Mouse (Mus musculus) heart, embryonic 16.5 days (tissue): ENCODE data around the gene Clec2l. TPM values are rescaled to one million over a fixed set of nuclear protein-coding genes. Genes with fewer than 3 reads are reported as not detected.
"Not testable (repeated sequence)": the region's sequence is repeated elsewhere in the genome, so short reads cannot be mapped to it uniquely, and the experiment has no call there.

Experiments used
- ATAC-seq: fragments of 200-750 bp; cut with Nextera tagmentation; replicated peaks from 2 replicates; pipeline ENCODE4 v1.8.0; 2017; ENCODE audit warnings: moderate number of reproducible peaks; ENCODE audit not compliant: insufficient read depth, low FRiP score; ENCODE audit errors: extremely low read depth
- H3K27ac ChIP-seq: fragments of 300-500 bp; sonication (generic); 2 replicates; pipeline ENCODE4 v1.5.1; 2014; ENCODE audit warnings: mild to moderate bottlenecking, low read length, control low read depth, moderate library complexity
- H3K27me3 ChIP-seq: fragments of 300-500 bp; sonication (generic); 2 replicates; pipeline ENCODE4 v1.6.1; 2014; ENCODE audit warnings: low read length, mixed read lengths; ENCODE audit not compliant: control insufficient read depth, insufficient read depth
- H3K36me3 ChIP-seq: fragments of 300-500 bp; sonication (generic); 2 replicates; pipeline ENCODE4 v1.6.1; 2014; ENCODE audit not compliant: control insufficient read depth, insufficient read depth
- H3K4me1 ChIP-seq: fragments of 300-500 bp; sonication (generic); 2 replicates; pipeline ENCODE4 v1.6.1; 2014; ENCODE audit warnings: low read length, mixed read lengths; ENCODE audit not compliant: control insufficient read depth, insufficient read depth
- H3K4me2 ChIP-seq: fragments of 300-500 bp; sonication (generic); 2 replicates; pipeline ENCODE4 v1.6.1; 2014; ENCODE audit warnings: low read depth, mild to moderate bottlenecking, control low read depth, low read length
- H3K4me3 ChIP-seq: fragments of 300-500 bp; sonication (generic); 2 replicates; pipeline ENCODE4 v1.5.1; 2014; ENCODE audit warnings: mild to moderate bottlenecking, control low read depth, low read length
- H3K9ac ChIP-seq: fragments of 300-500 bp; sonication (generic); 2 replicates; pipeline ENCODE4 v1.6.1; 2014; ENCODE audit warnings: low read length, control low read depth
- H3K9me3 ChIP-seq: fragments of 300-500 bp; sonication (generic); replicated peaks from 2 replicates; pipeline ENCODE4 v1.6.1; 2016; ENCODE audit warnings: low read length; ENCODE audit not compliant: control insufficient read depth
- WGBS: fragments of 180-500 bp; shearing (Covaris S2); extraction: QIAGEN DNeasy Blood & Tissue Kit; methylation state at CpG from one replicate; pipeline ENCODE4 v1.1.7; 2014; 5-methylcytosine and 5-hydroxymethylcytosine counted together
- polyA plus RNA-seq: library from polyadenylated mRNA; unstranded; fragments of >200 nt; fragmentation: Nextera tagmentation; extraction: Ambion mirVana; gene quantifications from 2 replicates; pipeline ENCODE4 v1.2.1, GENCODE M21; 2015

Clec2l gene
- polyA plus RNA-seq, 1 experiment from 2014 or later: 0.87 TPM

- Histone ChIP-seq H3K4me3 (no peak overlapping the region), H3K4me2 (no peak overlapping the region), H3K27me3 (no peaks in the 10 kb centered on the region), H3K27ac (no peak overlapping the region), H3K9ac (no peak overlapping the region), H3K9me3 (no peaks in the 10 kb centered on the region; the same call in 1 of the 2 replicates), H3K36me3 (no peaks in the 10 kb centered on the region), H3K4me1 (no peaks in the 10 kb centered on the region)
- no peak for ATAC-seq
- 56% methylated on average over 3 of the region's 3 CpGs for WGBS
These were observed 13.3 kb upstream of the Clec2l start for GRCm38 (mm10) chr6:38649545-38649944.

DNA sequence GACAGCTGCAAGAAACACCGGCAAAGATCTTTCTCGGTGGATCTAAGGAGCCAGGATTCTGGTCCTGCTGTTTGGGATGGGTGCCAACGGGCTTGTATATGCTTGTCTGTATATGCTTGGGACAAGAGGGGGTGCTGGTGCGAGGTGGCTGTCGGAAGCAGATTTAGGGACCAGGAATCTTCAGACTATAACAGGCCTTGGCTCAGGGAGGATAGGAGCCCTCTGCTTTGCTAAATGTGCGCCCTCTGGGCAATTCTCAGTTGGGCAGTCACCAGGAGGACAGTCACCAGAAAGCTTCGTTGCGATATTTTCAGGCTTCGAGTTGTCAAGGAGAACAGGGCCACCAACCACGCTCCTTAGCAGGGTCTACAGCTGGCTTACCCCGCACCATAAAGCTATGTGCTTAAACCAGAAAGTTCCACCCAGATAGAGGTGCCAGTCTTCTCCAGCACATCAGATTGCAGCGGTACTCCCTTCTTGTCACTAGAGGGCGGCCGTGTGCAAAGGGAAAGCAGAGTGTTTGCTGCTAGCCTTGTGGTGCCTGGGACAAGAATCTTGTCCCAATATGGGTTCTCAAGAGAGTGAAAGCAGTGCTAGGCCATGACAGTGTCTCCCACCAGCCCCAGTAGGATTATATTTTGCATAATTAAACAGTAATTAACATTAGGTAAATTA lies 12.5 kb upstream of the Clec2l start:
- H3K4me2 ChIP-seq: no peak overlapping the region
- H3K9ac ChIP-seq: no peak overlapping the region
- no peaks in the 10 kb centered on the region for H3K36me3 ChIP-seq
- WGBS: 37% methylated on average over 14 of the region's 14 CpGs
- no peak overlapping the region for H3K4me3 ChIP-seq
- no peak overlapping the region for H3K27ac ChIP-seq
- no peak for ATAC-seq
- no peaks in the 10 kb centered on the region for H3K27me3 ChIP-seq
- H3K9me3 ChIP-seq: no peaks in the 10 kb centered on the region; the same call in 1 of the 2 replicates
- no peaks in the 10 kb centered on the region for H3K4me1 ChIP-seq

DNA sequence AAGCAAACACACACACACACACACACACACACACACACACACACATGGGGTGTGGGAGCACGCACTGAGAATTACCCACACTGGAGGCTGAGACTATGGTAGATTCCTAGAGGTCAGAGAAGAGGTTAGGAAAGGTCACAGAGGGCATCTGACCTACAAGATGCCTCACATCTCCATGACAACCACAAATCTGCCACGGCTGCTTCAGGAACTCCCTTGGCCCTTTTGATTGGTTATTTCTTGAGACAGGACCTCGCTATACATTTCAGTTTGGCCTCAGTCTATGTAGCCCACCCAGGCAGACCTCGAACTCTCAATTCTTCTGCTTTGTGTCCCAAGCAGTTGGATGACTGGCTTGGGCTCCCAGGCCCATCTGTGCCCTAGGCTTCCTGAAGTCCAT lies 1.2 kb upstream of the Clec2l start:
- H3K9ac ChIP-seq: no peak overlapping the region
- ATAC-seq: no peak
- H3K27me3 ChIP-seq: peaks cover 32% of the 10 kb centered on the region
- WGBS: 74% methylated on average over 4 of the region's 4 CpGs
- H3K4me2 ChIP-seq: no peak overlapping the region
- H3K4me3 ChIP-seq: no peak overlapping the region
- no peaks in the 10 kb centered on the region for H3K9me3 ChIP-seq
- no peak overlapping the region for H3K27ac ChIP-seq
- no peaks in the 10 kb centered on the region for H3K4me1 ChIP-seq
- no peaks in the 10 kb centered on the region for H3K36me3 ChIP-seq

GRCm38 (mm10) chr6:38669580-38669979 lies 6.7 kb downstream of the Clec2l start:
- Histone ChIP-seq H3K9me3 (no peaks in the 10 kb centered on the region), H3K27me3 (peaks cover 11% of the 10 kb centered on the region), H3K27ac (no peak overlapping the region), H3K36me3 (no peaks in the 10 kb centered on the region), H3K4me3 (no peak overlapping the region), H3K4me2 (no peak overlapping the region), H3K9ac (no peak overlapping the region), H3K4me1 (no peaks in the 10 kb centered on the region)
- WGBS: 61% methylated on average over 6 of the region's 6 CpGs
- ATAC-seq: no peak

GRCm38 (mm10) chr6:38670488-38670887 lies 7.6 kb downstream of the Clec2l start:
- WGBS: 89% methylated on average over 1 of the region's 1 CpGs
- not testable (repeated sequence) for ATAC-seq, H3K9ac ChIP-seq, H3K4me2 ChIP-seq, H3K9me3 ChIP-seq, H3K27ac ChIP-seq, H3K27me3 ChIP-seq, H3K36me3 ChIP-seq, H3K4me3 ChIP-seq, H3K4me1 ChIP-seq

GRCm38 (mm10) chr6:38671270-38671669 lies 8.4 kb downstream of the Clec2l start:
- no peak overlapping the region for H3K9ac ChIP-seq
- no peaks in the 10 kb centered on the region for H3K36me3 ChIP-seq
- H3K4me3 ChIP-seq: no peak overlapping the region
- H3K4me2 ChIP-seq: no peak overlapping the region
- ATAC-seq: no peak
- peaks cover 4% of the 10 kb centered on the region for H3K27me3 ChIP-seq
- H3K27ac ChIP-seq: no peak overlapping the region
- no peaks in the 10 kb centered on the region for H3K9me3 ChIP-seq
- 83% methylated on average over 7 of the region's 7 CpGs for WGBS
- peaks cover 2% of the 10 kb centered on the region; the same call in 1 of the 2 replicates for H3K4me1 ChIP-seq

DNA sequence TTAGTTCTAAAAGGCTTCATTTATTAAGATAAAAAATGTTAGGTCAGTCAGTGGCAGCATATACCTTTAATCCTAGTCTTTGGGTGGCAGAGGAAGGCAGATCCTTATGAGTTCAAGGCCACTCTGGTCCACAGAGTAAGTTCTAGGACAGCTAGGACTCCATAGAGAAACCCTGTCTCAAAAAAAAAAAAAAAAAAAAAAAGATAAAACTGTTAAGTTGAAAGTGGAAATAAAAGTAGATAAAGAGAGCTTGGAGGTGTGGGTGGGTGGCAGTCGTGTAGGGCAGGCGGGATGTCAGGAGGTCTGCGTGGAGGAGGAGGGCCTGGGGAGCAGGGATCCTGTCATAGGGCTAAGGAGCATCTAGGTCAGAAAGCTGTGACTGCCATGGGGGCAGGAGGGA lies 9.1 kb downstream of the Clec2l start:
- ATAC-seq: no peak
- Histone ChIP-seq H3K9me3 (no peaks in the 10 kb centered on the region), H3K36me3 (no peaks in the 10 kb centered on the region)

DNA sequence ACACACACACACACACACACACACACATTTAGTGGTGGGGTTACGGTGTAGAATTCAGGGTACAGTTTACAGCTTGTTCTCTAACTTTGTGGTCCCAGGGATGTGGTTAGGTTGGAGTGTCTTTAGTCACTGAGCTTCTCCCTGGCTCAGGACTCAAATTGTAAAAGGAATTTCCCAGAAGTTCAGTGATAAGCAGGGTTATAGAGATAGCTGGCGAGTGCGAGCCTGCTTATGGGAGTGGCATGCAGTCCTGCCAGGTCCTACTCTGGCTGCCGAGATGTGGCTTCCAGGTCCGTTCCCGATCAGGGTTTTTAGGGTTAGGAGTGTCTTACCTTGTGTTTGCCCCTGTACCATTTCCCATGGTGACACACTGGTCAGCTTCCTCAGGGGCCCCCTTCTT lies 13.3 kb downstream of the Clec2l start:
- no peak for ATAC-seq
- H3K9me3 ChIP-seq: no peaks in the 10 kb centered on the region
- peaks cover 3% of the 10 kb centered on the region; the same call in 1 of the 2 replicates for H3K4me1 ChIP-seq
- H3K4me2 ChIP-seq: peak overlapping the region; percentile 8
- no peak overlapping the region for H3K4me3 ChIP-seq
- WGBS: 39% methylated on average over 6 of the region's 6 CpGs
- no peak overlapping the region for H3K27ac ChIP-seq
- H3K27me3 ChIP-seq: peaks cover 4% of the 10 kb centered on the region; the same call in 1 of the 2 replicates
- no peak overlapping the region for H3K9ac ChIP-seq
- H3K36me3 ChIP-seq: no peaks in the 10 kb centered on the region

More for the DNA sequence above, 9.1 kb downstream of the Clec2l start:
- 69% methylated on average over 3 of the region's 3 CpGs for WGBS
- peaks cover 3% of the 10 kb centered on the region; the same call in 1 of the 2 replicates for H3K4me1 ChIP-seq
- H3K4me3 ChIP-seq: no peak overlapping the region
- no peak overlapping the region for H3K27ac ChIP-seq
- H3K27me3 ChIP-seq: no peaks in the 10 kb centered on the region; the same call in 1 of the 2 replicates
- H3K4me2 ChIP-seq: no peak overlapping the region
- no peak overlapping the region for H3K9ac ChIP-seq

- no peaks in the 10 kb centered on the region for H3K9me3 ChIP-seq
- peaks cover 3% of the 10 kb centered on the region; the same call in 1 of the 2 replicates for H3K4me1 ChIP-seq
- H3K36me3 ChIP-seq: no peaks in the 10 kb centered on the region
- peak overlapping the region; percentile 8; the same call in 1 of the 2 replicates for H3K4me2 ChIP-seq
- no peak overlapping the region for H3K27ac ChIP-seq
- ATAC-seq: no peak
- no peak overlapping the region for H3K9ac ChIP-seq
- H3K27me3 ChIP-seq: peaks cover 4% of the 10 kb centered on the region; the same call in 1 of the 2 replicates
- WGBS: 68% methylated on average over 14 of the region's 14 CpGs
- no peak overlapping the region for H3K4me3 ChIP-seq
These were observed 13.9 kb downstream of the Clec2l start for GRCm38 (mm10) chr6:38676723-38677122.
